Mouse (Mus musculus): ENCODE measurements around the gene Cbarp.

The Cbarp gene

DNA sequence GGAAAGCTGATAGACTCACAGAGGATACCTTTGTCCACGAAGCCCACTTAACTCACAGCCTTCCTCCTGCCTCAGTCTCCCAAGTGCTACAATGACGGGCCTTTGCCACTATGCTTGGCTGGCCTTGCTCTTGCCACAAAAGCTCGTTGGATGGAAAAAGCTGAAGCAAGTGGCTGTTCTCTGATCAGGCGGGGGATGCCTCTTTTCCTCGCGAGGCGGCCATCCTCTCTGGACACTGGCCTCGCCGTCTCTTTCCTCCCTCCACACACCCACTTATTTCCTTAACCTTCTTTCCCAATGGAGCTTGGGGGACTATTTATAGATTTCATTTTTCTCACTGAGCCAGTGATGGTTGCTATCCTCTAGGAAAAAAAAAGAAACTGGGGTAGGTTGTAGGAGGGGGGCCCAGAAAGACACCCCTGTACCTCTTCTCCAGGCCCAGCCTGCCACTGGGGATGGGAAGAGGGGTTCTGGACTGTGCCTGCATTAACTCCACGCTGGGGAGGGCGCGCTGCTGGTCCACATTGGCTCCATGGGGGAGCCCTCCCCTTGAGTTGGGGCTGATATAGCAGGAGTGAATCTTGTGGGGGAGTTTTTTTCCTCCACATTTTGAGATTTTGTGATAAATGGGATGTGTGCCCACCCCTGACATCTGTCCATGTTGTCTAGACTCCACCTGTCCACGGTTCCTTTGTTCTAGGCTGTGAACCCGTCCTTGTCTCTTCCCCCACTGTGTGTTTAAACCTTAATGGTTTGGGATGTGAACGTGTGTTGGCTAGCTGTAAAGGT, 16.7 kb upstream of the Cbarp start:
- peak in 1 of 2 experiments; percentile 78 for DNase-seq (ENCODE audit: low spot score in 2 of 2)

DNA sequence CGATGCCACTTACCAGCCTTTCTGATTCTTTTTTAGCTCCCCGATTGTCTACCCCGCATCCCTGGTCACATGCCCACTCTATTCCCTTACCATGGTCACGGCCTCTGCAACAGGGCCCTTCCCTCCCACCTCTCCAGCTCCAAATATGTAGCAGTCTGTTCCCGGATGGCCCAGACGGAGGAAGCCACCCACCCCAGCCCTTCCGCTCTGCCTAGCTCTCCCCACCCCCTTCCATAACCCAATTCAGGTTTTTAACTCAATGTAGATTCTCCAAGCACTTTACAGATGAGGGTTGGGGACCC, 16.1 kb upstream of the Cbarp start:
- peak in 1 of 2 experiments; percentile 78 for DNase-seq (ENCODE audit: low spot score in 2 of 2)

- peak in 1 of 2 experiments; percentile 55 for DNase-seq (ENCODE audit: low spot score in 2 of 2)
Measured at GRCm38 (mm10) chr10:80156002-80156751, 15.5 kb upstream of the Cbarp start.

GRCm38 (mm10) chr10:80155277-80155676, 14.6 kb upstream of the Cbarp start:
- peak; percentile 68 to 78 for DNase-seq (ENCODE audit: low spot score in 2 of 2)

DNA sequence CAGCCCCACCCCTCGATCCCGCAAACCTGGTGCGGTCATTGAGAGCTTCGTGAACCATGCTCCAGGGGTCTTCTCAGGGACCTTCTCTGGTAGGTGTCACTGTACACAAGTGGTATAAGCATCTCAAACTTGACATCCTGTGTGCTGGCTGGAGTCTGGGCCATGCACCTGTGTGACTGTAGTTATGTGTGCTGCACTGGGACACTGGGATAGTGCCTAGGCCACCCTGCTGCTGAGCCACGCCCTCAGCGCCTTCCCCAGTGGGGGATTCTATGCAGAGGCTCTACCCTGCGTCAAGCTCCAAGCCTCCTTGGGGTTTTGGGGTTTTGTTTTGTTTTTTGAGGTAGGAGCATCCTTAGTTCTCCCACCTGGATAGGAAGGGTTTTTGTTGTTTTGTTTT, 13.7 kb upstream of the Cbarp start:
- no peak for DNase-seq (ENCODE audit: low spot score in 2 of 2)

GRCm38 (mm10) chr10:80153713-80154112, 13.1 kb upstream of the Cbarp start:
- peak in 1 of 2 experiments; percentile 51 for DNase-seq (ENCODE audit: low spot score in 2 of 2)

GRCm38 (mm10) chr10:80152873-80153260, 12.2 kb upstream of the Cbarp start:
- DNase-seq (ENCODE audit: low spot score in 2 of 2), result no peak

GRCm38 (mm10) chr10:80152071-80152872, 11.6 kb upstream of the Cbarp start:
- DNase-seq (ENCODE audit: low spot score in 2 of 2), result no peak

- DNase-seq (ENCODE audit: low spot score in 2 of 2), result peak; percentile 86 to 87
Measured at GRCm38 (mm10) chr10:80151211-80152034, 10.8 kb upstream of the Cbarp start.

DNA sequence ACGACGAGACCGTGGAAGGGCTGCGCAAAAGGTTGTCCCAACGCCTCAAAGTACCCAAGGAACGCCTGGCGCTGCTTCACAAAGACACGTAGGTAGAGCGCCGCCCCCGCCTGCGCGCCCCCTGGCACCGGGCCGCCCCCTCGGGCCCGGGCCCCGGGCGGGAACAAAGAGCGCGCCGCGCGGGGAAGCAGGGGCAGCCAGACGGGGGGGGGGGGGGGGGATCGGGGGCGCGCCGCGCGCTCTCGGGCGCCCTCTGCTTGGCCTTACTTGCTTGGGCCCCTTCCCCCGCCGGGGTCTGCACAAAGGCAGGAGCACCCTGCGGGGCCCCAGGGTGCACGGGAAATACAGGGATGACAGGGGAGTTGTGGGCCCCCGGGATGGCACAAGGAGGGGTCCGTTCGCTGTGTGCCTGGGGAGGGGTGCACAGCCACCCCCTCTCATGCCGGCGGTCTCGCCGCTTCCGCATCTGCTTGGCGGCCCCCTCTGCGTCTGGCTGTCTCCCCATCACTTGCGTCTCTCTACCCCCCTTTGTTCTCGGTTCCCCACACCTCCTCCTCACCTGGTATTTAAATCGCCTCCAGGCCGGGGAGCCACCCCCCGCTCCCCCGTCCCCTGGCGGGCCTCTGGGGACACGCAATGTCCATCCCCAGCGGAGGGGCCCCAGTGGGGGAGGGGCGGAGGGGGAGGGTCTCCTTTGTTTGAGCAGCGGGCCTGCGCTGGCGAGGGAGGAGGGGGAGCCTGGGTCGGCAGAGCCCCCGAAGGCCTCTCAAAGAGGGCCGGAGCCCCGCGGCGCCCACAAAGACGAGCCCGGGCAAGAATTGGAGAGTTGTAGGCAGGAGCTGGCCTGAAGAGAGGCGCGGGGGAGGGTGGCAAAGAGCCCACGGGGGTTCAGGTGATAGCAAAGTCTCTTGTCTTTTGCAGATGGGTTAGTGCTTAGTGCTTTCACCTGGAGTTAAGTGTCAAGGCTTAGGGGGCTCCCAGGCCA, 9.9 kb upstream of the Cbarp start:
- DNase-seq (ENCODE audit: low spot score in 2 of 2), result peak; percentile 79 to 83

- peak; percentile 99 to 100 for DNase-seq (ENCODE audit: low spot score in 2 of 2)
Measured at GRCm38 (mm10) chr10:80149291-80150225, 8.9 kb upstream of the Cbarp start.

GRCm38 (mm10) chr10:80148610-80149290, 8.1 kb upstream of the Cbarp start:
- peak; percentile 96 for DNase-seq (ENCODE audit: low spot score in 2 of 2)

DNA sequence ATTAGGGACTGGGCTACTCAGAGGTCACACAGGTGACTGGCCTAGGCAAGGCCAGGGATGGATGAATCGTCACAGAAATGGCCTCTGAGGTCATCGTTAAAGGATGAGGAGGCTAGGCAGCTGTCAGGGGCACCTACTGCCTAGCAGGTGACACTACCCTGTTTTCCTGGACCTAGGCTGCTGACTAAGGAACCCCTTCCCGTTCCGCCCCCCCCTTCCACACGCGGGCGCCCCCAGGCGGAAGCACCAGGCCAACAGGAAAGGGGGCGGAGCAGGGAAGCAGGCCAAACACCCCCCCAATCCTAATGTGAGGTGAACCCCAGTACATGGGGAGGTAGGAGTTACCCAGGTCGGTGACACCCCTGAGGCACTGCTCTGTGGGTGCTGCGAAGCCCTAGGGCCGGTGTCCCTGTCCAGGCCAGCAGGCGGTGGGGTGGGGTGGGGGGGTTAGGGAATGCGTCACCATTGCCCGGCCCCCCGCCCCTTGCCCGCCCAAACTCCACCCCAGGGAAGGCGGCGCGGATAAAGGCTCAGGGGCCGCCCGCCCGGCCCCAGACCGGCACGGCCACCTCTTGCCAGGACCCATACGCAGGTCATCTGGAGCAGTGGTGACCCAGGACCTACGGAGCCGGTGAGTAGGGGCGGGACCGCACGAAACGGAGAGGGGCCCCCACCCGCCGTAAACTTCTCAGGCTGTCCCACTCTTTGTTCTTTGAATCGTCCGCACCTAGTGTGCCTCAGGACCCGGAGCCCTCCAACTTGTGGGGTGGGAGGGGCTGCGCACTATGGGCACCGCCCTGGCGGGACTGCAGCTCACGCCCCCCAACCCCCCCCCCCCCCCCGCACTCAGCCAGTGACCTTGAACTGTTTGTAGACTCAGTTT, 7.3 kb upstream of the Cbarp start, which contains the start of gene Midn:
Gene Midn (plus strand): TSS at position 554 of the 883 bp plus-strand sequence.
- peak; percentile 82 to 83 for DNase-seq (ENCODE audit: low spot score in 2 of 2)

DNA sequence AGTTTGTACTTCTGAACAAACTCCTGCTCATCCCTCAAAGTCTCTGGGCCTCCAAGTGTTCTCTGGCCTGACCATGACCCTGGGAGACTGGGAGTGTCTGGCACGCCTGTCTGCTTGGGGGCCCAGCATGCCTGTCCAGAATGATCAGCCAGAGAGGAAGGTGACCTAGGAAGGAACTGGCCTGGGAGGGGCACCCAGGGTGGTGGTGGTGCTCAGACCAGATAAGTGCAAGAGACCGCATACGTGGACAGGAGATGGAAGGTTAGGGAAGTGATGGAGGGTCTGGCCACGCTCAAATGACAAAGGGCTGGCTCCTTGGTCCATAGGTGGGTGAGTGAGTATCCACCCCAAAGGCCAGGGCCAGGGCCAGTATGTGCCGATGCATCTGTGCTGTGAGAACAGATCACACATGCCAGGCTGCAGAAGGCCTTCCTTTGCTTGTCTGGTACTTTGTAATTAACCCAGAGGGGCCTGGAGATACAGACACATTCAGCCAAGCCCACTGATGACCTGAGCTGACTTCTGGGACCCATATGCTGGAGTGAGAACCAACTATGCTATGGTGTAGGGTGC, 6.6 kb upstream of the Cbarp start:
- peak in 1 of 2 experiments; percentile 50 for DNase-seq (ENCODE audit: low spot score in 2 of 2)

- DNase-seq (ENCODE audit: low spot score in 2 of 2), result peak in 1 of 2 experiments; percentile 52
Measured at GRCm38 (mm10) chr10:80146568-80147011, 6.0 kb upstream of the Cbarp start.

GRCm38 (mm10) chr10:80145896-80146295, 5.3 kb upstream of the Cbarp start:
- no peak for DNase-seq (ENCODE audit: low spot score in 2 of 2)
